Comparison of ENCODE assay signal across 9 mouse cellular contexts in genomic region chr11:34814767-34815166, GRCm38 (mm10). TPM values are rescaled to one million over a fixed set of nuclear protein-coding genes. Genes with fewer than 3 reads are reported as not detected.
DNase-seq lines count a peak whose midpoint lies in the region; TF ChIP-seq lines count a peak whose summit lies in the region.
"Had no signal": no experiment of that assay in that cellular context is flagged by ENCODE, and none has a peak within 500 bp of the region (broad histone marks: within the 10 kb centered on the region; RNA-seq: fewer than 3 reads in every experiment).

No protein-coding gene starts in this region.

- peak; percentile 87 for TF ChIP-seq CTCF in layer of hippocampus, adult 2 months (conservative IDR thresholded peaks at IDR 0.05)
- peak; percentile 44 to 76 for TF ChIP-seq CTCF in CH12.LX (conservative IDR thresholded peaks at IDR 0.05 in 1 of 2, IDR thresholded peaks at IDR 0.05 in 1 of 2; ENCODE audit: low read depth in 2 of 2, low read length in 2 of 2)

- H3K79me2 ChIP-seq in CH12.LX (replicated peaks; ENCODE audit: control insufficient read depth, extremely low read depth, insufficient read depth, poor library complexity, severe bottlenecking): no peaks in the 10 kb centered on the region

- no peak overlapping the region for H3K27ac ChIP-seq in layer of hippocampus, adult 2 months
- H3K27ac ChIP-seq in CH12.LX (ENCODE audit: insufficient read depth, low read depth): no peak overlapping the region
- H3K27ac ChIP-seq: midbrain, embryonic 15.5 days had no signal

- in situ Hi-C loops in CH12.LX (cut with MboI; ENCODE audit: low pct_ligation_motif_present, low pct_unique_long_range_greater_than_20kb, low sequenced_read_pairs): loop anchor here (25.0 kb wide), 1 partner anchor 577 kb away; no protein-coding TSS in a partner anchor

- H3K27me3 ChIP-seq in CH12.LX (replicated peaks): no peaks in the 10 kb centered on the region
- H3K27me3 ChIP-seq: midbrain, embryonic 15.5 days had no signal

- no peak for TF ChIP-seq EP300 in CH12.LX (IDR thresholded peaks at IDR 0.05; ENCODE audit: low read length)

- H3K4me1 ChIP-seq in CH12.LX (ENCODE audit: control insufficient read depth in 1 of 2, insufficient read depth in 2 of 2): peaks cover 0 to 3% of the 10 kb centered on the region in 2 experiments; a peak in 1 of 4 replicates
- H3K4me1 ChIP-seq: midbrain, embryonic 15.5 days had no signal

- peak; percentile 77 for TF ChIP-seq RAD21 in CH12.LX (IDR thresholded peaks at IDR 0.05; ENCODE audit: low read depth, low read length)

- no peak overlapping the region for H3K4me2 ChIP-seq in CH12.LX (ENCODE audit: insufficient read depth, low read depth, poor library complexity, severe bottlenecking)
- H3K4me2 ChIP-seq: midbrain, embryonic 15.5 days had no signal

- H3K9ac ChIP-seq in CH12.LX (ENCODE audit: insufficient read depth, low read depth): no peak overlapping the region
- H3K9ac ChIP-seq: midbrain, embryonic 15.5 days had no signal

- dilution Hi-C loops in CH12.LX (cut with MboI; ENCODE audit: extremely low pct_ligation_motif_present, extremely low pct_unique_long_range_greater_than_20kb, low sequenced_read_pairs): no loop called here

- DNase-seq in layer of hippocampus, adult 2 months (ENCODE audit: low spot score in 2 of 2): peak in 1 of 2 experiments; percentile 16
- no peak for DNase-seq in layer of hippocampus, adult 9-11 months
- peak; percentile 69 for DNase-seq in CH12.LX (ENCODE audit: extremely low read depth)
- DNase-seq in NIH3T3 (ENCODE audit: low read depth): peak; percentile 82
- peak; percentile 34 for DNase-seq in lung, postnatal 36 days
- no peak for DNase-seq in adrenal gland, adult 18-20 months (ENCODE audit: low spot score in 2 of 2)
- no peak for DNase-seq in urinary bladder, postnatal 4 days (ENCODE audit: low spot score in 2 of 2)
- DNase-seq: gastrocnemius, postnatal 10 days had no signal

- H3K4me3 ChIP-seq in layer of hippocampus, adult 2 months: no peak overlapping the region
- no peak overlapping the region for H3K4me3 ChIP-seq in CH12.LX (replicated peaks in 1 of 3; ENCODE audit: low read depth in 2 of 3, low read length in 2 of 3, poor library complexity in 1 of 3)
- H3K4me3 ChIP-seq: midbrain, embryonic 15.5 days had no signal

- no peaks in the 10 kb centered on the region for H3K9me3 ChIP-seq in CH12.LX (replicated peaks; ENCODE audit: low read length)
- H3K9me3 ChIP-seq: midbrain, embryonic 15.5 days had no signal

- peaks cover 66 to 93% of the 10 kb centered on the region in 2 experiments for H3K36me3 ChIP-seq in CH12.LX (replicated peaks in 1 of 2; ENCODE audit: control insufficient read depth in 1 of 2, insufficient read depth in 1 of 2, low read length in 1 of 2)
- H3K36me3 ChIP-seq: midbrain, embryonic 15.5 days had no signal

- no peak for TF ChIP-seq POLR2A in CH12.LX (IDR thresholded peaks at IDR 0.05; ENCODE audit: low read depth, low read length)

TF ChIP-seq in CH12.LX, 34 proteins besides CTCF, POLR2A, EP300 and RAD21:
- TF ChIP-seq USF2 (conservative IDR thresholded peaks at IDR 0.05; ENCODE audit: low read depth, low read length): no peak
- TF ChIP-seq RCOR1 (conservative IDR thresholded peaks at IDR 0.05; ENCODE audit: low read depth, low read length): no peak
- peak; percentile 46 for TF ChIP-seq SMC3 (IDR thresholded peaks at IDR 0.05; ENCODE audit: low read depth, low read length)
- no peak for TF ChIP-seq IRF4 (IDR thresholded peaks at IDR 0.05; ENCODE audit: low read depth, low read length)
- TF ChIP-seq ZNF384 (IDR thresholded peaks at IDR 0.05; ENCODE audit: low read depth, low read length): peak; percentile 100
- TF ChIP-seq ETS1 (conservative IDR thresholded peaks at IDR 0.05; ENCODE audit: low read depth, low read length): no peak
- no peak for TF ChIP-seq BHLHE40 (IDR thresholded peaks at IDR 0.05; ENCODE audit: low read depth, low read length)
- TF ChIP-seq JUND (conservative IDR thresholded peaks at IDR 0.05; ENCODE audit: low read depth, low read length): peak; percentile 29; the same call in 1 of the 2 replicates

RNA-seq across cellular contexts. Expression of gene Spdl1, which starts 18.7 kb away (rescaled TPM):
- 1 to 10 TPM in 1 of 2 experiments, under 1 TPM in 1; 0.71 to 1.1 TPM for total RNA-seq in layer of hippocampus, adult 2 months (2021)
- total RNA-seq in CH12.LX (2012; rRNA removed) (45.2 and 56.1 TPM in 2 replicates), CH12.LX (2014; rRNA removed) (72.8 and 77.1 TPM in 2 replicates)
- 61.1 and 68.0 TPM in 2 replicates for polyA plus RNA-seq in CH12.LX (2012; ENCODE audit: insufficient read length, low read depth)
- under 1 TPM; 0.36 to 0.90 TPM for total RNA-seq in adrenal gland, adult 18-20 months (2021)

RNA-seq across cellular contexts. Expression of gene Dock2, which starts 31.1 kb away (rescaled TPM):
- 1 to 10 TPM; 3.1 to 3.4 TPM for total RNA-seq in layer of hippocampus, adult 2 months (2021)
- total RNA-seq in CH12.LX (2012; rRNA removed) (109 and 133 TPM in 2 replicates), CH12.LX (2014; rRNA removed) (79.6 and 83.8 TPM in 2 replicates)
- polyA plus RNA-seq in CH12.LX (2012; ENCODE audit: insufficient read length, low read depth): 137 and 151 TPM in 2 replicates
- total RNA-seq in adrenal gland, adult 18-20 months (2021): 1 to 10 TPM; 2.9 to 5.9 TPM

Comparison
In these comparisons a context has a peak if more than half of its experiments do, and no peak if none do; other contexts are left out.
1. DNase-seq: peak in CH12.LX (single experiment), NIH3T3 (single experiment) and lung, postnatal 36 days (single experiment); none in layer of hippocampus, adult 9-11 months (single experiment), adrenal gland, adult 18-20 months (0 of 2) and urinary bladder, postnatal 4 days (0 of 2).
2. RNA of gene Spdl1, which starts 18.7 kb away (total RNA-seq): 45.2 to 77.1 TPM in CH12.LX; 0.71 to 1.1 TPM in layer of hippocampus, adult 2 months and 0.36 to 0.90 TPM in adrenal gland, adult 18-20 months; every median in the first group is over 10 times any median in the second.
3. RNA of gene Dock2, which starts 31.1 kb away (total RNA-seq): 79.6 to 133 TPM in CH12.LX; 2.9 to 5.9 TPM in adrenal gland, adult 18-20 months and 3.1 to 3.4 TPM in layer of hippocampus, adult 2 months; every median in the first group is over 10 times any median in the second.